ENCODE assay signal across 9 mouse cellular contexts in genomic region chr14:20070629-20071028, GRCm38 (mm10).
DNase-seq lines count a peak whose midpoint lies in the region; ATAC-seq and TF ChIP-seq lines count a peak whose summit lies in the region.
"Had no signal": no experiment of that assay in that cellular context is flagged by ENCODE, and none has a peak within 500 bp of the region (broad histone marks: within the 10 kb centered on the region; RNA-seq: fewer than 3 reads in every experiment).

No protein-coding gene starts in this region.

- H3K27me3 ChIP-seq in liver, embryonic 14.5 days (ENCODE audit: control insufficient read depth, insufficient read depth, low read length) = no peaks in the 10 kb centered on the region
- no peaks in the 10 kb centered on the region for H3K27me3 ChIP-seq in stomach, postnatal 0 days (ENCODE audit: control insufficient read depth, insufficient read depth, low read length)
- H3K27me3 ChIP-seq: liver, embryonic 15.5 days had no signal

- no peak overlapping the region for H3K4me3 ChIP-seq in left cerebral cortex, adult 2 months
- no peak overlapping the region for H3K4me3 ChIP-seq in liver, embryonic 14.5 days (ENCODE audit: insufficient read depth in 1 of 2, low read depth in 2 of 2, low read length in 2 of 2)
- H3K4me3 ChIP-seq in stomach, postnatal 0 days (ENCODE audit: low read depth, low read length) = no peak overlapping the region
- H3K4me3 ChIP-seq: liver, embryonic 15.5 days had no signal

- DNase-seq in adrenal gland, postnatal 10 days = peak; percentile 49
- DNase-seq in adrenal gland, adult 18-20 months (ENCODE audit: low spot score in 2 of 2) = no peak
- DNase-seq in left cerebral cortex, adult 2 months (ENCODE audit: extremely low spot score in 1 of 2, low spot score in 2 of 2) = peak; percentile 26 to 29
- DNase-seq in left cerebral cortex, adult 8-10 months (ENCODE audit: low spot score in 2 of 2) = no peak
- peak; percentile 64 for DNase-seq in brain, adult 2 months (ENCODE audit: low read depth, low spot score)
- DNase-seq in liver, embryonic 14.5 days (ENCODE audit: low read depth in 3 of 3, low spot score in 3 of 3) = no peak
- peak; percentile 51 for DNase-seq in stomach, postnatal 0 days (ENCODE audit: low spot score)

- H3K9ac ChIP-seq in liver, embryonic 14.5 days (replicated peaks) = no peak overlapping the region
- H3K9ac ChIP-seq in stomach, postnatal 0 days (ENCODE audit: low read length) = no peak overlapping the region
- H3K9ac ChIP-seq: liver, embryonic 15.5 days had no signal

- no peaks in the 10 kb centered on the region for H3K36me3 ChIP-seq in liver, embryonic 14.5 days (replicated peaks; ENCODE audit: control insufficient read depth, insufficient read depth, low read depth)
- H3K36me3 ChIP-seq in stomach, postnatal 0 days (ENCODE audit: control insufficient read depth, insufficient read depth, low read length) = no peaks in the 10 kb centered on the region
- H3K36me3 ChIP-seq: liver, embryonic 15.5 days had no signal

- intact Hi-C loops in left cerebral cortex, adult 2 months (cut with DNase I) = loop anchor here (5.0 kb wide), 1 partner anchor 187 kb away; no protein-coding TSS in a partner anchor

- no peak for ATAC-seq in liver, embryonic 14.5 days (ENCODE audit: insufficient read depth)
- no peak for ATAC-seq in stomach, postnatal 0 days (ENCODE audit: low FRiP score, low TSS enrichment)
- ATAC-seq in CD4-positive, CD25-positive, alpha-beta regulatory T cell, adult 4 months = no peak

- peak; percentile 70 for TF ChIP-seq CTCF in left cerebral cortex, adult 2 months (IDR thresholded peaks at IDR 0.05)
- TF ChIP-seq CTCF in liver, embryonic 14.5 days (IDR thresholded peaks at IDR 0.05; ENCODE audit: low read depth) = peak; percentile 44
- peak; percentile 78 for TF ChIP-seq CTCF in stomach, postnatal 0 days (IDR thresholded peaks at IDR 0.05; ENCODE audit: low read depth)

- H3K27ac ChIP-seq in left cerebral cortex, adult 2 months = no peak overlapping the region
- no peak overlapping the region for H3K27ac ChIP-seq in liver, embryonic 14.5 days
- no peak overlapping the region for H3K27ac ChIP-seq in stomach, postnatal 0 days (replicated peaks)
- H3K27ac ChIP-seq: liver, embryonic 15.5 days had no signal

- H3K4me1 ChIP-seq in liver, embryonic 14.5 days (replicated peaks; ENCODE audit: control insufficient read depth in 2 of 2, insufficient read depth in 2 of 2, low read length in 1 of 2) = no peaks in the 10 kb centered on the region
- no peaks in the 10 kb centered on the region for H3K4me1 ChIP-seq in stomach, postnatal 0 days (replicated peaks; ENCODE audit: control insufficient read depth, insufficient read depth)
- H3K4me1 ChIP-seq: liver, embryonic 15.5 days had no signal

- no peak overlapping the region for H3K4me2 ChIP-seq in liver, embryonic 14.5 days (ENCODE audit: low read depth)
- no peak overlapping the region for H3K4me2 ChIP-seq in stomach, postnatal 0 days (replicated peaks; ENCODE audit: low read depth)
- H3K4me2 ChIP-seq: liver, embryonic 15.5 days had no signal

- no peaks in the 10 kb centered on the region for H3K9me3 ChIP-seq in liver, embryonic 14.5 days (ENCODE audit: control insufficient read depth, low read length)
- H3K9me3 ChIP-seq in stomach, postnatal 0 days (ENCODE audit: control insufficient read depth, low read length) = no peaks in the 10 kb centered on the region
- H3K9me3 ChIP-seq: liver, embryonic 15.5 days had no signal

- TF ChIP-seq EP300 in liver, embryonic 14.5 days (IDR thresholded peaks at IDR 0.05; ENCODE audit: low read depth) = no peak
- TF ChIP-seq EP300 in stomach, postnatal 0 days (optimal IDR thresholded peaks at IDR 0.05) = no peak

Comparison
In these comparisons a context has a peak if more than half of its experiments do, and no peak if none do; other contexts are left out.
1. DNase-seq: peak in adrenal gland, postnatal 10 days (single experiment), left cerebral cortex, adult 2 months (2 of 2), brain, adult 2 months (single experiment) and stomach, postnatal 0 days (single experiment); none in adrenal gland, adult 18-20 months (0 of 2), left cerebral cortex, adult 8-10 months (0 of 2) and liver, embryonic 14.5 days (0 of 3).
2. Peak in every context shown above with its lines, with median percentiles within 50 percentile points of each other: CTCF ChIP-seq.